Mouse (Mus musculus): ENCODE measurements at regions not wholly inside any gene's neighbourhood (a gene's known extent, or its start where the extent isn't known, plus 50 kb on each side); places are given as distances from the start of the nearest gene placed in this dataset.
"Not testable (repeated sequence)": the region's sequence is repeated elsewhere in the genome, so short reads cannot be mapped to it uniquely, and the experiment has no call there.

DNA sequence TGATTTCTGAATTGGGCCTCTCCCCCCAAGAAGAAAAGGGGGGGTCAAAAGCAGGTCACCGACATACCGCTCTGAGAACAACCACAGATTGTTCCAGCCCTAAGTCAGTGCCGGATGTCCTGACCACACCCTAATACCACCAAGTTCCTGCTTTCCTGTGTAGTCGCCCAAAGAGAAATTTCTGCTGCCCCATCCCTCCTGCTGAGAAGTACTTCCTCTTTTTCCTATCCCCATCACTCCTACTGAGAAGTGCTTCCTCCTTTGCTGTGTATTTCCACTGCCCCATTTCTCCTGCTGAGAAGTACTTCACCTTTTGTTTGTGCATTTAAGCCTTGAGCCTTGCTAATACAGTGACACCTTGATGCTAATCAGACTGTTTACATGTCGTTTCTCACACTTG, 1160.4 kb downstream of the A830018L16Rik start:
- DNase-seq, result no peak

DNA sequence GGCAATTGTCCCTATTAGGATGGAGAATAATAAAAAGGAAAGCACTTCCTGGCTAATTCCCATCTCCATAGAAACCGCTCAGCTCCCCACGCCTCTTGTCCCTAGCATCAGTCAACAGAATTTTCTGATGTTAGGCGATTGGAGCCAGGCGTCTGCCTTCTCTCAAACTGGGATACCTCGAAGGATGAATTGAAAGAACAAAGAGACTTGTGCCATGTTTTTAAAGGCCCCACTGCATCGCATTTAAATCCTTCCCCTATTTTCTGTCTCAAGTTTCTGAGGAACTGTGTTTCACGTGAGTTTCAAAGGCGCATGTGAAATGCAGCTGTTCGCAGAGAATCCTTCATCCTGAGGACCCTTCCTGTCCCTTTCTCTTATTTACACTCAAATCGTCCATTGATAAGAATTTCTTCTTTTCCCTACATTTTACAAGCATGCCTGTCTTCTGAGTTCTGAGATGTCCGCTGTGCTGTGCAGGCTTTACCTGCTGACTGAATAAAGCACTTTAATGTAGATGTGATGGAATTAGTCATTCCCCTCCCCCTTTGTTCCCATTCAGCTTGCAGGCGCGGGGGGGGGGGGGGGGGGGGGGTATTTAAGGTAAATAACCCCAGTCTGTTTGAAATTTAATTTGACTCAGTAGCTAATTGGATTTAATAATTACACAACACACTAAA, 1163.3 kb downstream of the A830018L16Rik start:
- no peak for DNase-seq

DNA sequence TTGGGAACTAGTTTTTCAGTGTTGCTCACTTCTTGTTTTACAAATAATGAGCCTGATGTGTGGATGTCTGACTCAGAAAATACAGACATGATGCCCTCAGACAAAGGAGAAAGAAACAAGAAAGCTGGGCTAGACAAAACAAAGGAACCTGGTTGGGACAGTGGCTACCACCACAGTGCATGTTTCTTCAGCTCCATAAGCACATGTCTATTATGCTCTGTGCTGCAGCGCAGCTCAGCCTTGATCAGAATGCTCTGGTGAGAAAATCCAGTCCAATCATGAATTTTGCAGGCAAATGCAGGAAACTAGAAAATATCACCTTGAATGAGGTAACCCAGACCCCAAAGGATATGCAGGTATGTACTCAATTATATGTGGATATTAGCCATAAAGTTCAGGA, 1164.1 kb downstream of the A830018L16Rik start:
- no peak for DNase-seq

DNA sequence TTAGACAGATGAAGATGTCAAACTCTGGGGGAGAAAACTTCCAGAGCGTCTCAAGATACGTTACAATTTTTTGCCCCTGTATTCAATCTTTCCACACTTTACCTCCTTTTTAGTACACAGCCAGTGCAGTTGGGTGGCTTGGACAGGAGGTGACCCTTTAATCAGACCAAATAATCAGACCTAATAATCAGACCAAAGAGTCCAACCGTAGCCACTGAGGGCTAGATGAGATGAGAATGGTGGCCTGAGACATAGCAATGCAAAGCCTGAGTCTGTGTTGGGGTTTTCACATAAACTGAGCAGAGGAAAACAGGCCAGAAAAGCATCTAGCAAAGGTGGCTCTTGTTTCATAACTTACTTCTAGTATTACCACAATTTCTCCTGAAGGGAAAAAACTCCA, 1169.1 kb downstream of the A830018L16Rik start:
- DNase-seq, result no peak

DNA sequence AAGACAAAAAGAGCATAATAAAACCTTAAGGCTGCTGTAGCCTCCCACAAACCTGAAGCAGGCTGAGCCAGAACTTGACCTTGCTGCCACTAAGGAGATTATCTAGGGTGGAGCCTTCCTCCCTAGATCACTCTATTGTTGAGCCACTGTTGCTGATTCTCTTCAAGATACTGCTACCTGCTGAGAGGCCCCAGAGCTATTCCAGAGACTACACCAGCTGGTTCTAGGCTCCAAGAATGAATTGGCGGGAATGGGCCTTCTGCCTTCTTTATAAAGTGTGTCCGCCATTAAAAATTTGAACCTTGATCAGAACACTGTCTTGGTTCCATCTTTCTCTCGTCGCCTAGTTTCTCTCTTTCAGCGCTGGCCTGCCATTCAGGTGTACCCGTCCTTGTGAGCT, 1173.1 kb downstream of the A830018L16Rik start:
- DNase-seq, result not testable (repeated sequence)

DNA sequence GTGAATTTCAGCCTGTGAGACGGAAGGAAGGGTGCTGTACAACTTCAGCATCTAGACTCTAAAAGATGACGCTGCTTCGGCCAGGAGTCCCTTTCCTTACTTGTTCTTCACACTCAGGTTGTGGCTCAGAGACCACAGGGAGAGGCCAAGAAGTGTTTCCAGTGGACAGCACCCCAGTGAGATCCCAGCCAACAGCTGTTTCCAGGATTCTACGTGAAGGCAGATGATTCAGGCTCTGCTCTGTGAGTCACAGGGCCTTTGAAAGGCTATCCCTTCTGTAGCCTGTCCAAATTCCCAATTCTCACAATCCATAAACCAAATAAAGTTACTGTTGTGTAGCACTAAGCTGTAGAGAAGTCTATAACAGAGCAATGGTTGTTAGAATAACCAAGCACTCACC, 1198.2 kb downstream of the A830018L16Rik start:
- DNase-seq, result no peak

DNA sequence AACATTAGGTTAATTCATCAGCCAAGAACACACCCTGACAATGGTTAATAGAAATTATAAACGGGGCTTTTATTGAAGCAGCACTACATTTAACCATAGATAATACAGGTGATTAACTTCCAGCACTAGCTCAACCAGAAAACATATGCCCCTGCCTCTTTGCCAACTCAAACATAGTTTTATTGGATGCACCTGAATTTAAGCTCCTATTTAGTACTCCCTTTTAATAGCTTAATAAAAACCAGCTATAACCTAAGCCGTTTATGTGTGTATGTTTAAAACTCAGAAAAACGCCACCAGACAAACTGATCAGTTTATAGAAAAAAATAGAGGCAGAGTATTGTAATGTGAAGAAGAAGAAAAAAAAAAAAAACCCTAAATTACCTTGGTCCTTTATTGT, 1201.4 kb downstream of the A830018L16Rik start:
- no peak for DNase-seq

DNA sequence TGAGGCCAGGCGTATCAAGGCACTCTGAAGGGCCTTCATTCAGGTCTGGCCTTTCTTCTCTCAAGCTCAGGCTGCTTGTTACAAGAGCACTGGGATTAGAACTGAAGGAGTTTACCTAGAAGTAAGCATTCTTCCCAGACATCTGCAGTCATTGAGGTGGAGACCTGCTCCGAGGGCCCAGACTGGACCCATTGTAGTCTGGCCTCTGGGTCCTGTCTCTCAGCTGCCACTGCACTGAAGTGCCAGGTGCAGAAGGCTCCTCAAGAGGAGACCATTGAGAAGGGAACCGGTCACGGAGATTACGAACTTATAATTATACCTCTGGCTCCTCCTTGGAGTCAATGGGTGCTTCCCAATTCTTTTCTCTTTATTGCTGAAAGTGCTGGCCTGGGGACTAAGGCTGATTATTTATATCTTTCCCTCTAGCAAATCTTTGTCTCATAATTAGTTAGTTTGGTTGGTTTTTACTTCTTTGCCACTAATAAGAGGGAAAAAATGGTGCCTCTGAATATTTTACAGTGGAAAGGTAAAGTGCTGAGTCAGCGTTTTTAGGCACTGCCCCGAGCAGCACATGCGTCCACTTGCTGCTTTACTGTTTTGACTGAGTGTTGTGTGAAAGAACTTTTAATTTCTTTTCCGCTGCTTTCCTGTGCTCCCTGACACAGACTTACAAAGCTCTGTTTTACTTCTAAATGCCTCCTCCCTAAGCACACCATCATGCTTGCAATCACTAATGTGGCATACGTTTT, 1202.0 kb downstream of the A830018L16Rik start:
- no peak for DNase-seq

DNA sequence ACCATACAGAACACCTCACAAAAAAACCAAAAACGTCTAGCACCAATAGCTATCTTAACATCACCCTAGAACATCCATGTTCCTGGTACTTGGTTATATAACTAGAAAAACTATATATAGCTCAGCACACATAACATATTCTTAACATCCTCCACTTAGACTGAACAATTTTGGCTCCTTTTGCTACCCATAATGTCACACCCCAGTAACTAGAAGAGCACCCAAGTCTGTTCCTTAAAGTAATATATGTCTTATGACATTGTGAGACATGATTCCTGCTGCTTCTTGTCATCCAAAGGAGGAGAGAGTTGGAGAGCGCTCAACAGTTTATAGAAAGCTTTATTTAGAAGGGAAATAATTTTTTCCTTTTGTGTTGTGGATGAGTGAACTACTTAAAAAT, 1206.1 kb downstream of the A830018L16Rik start:
- no peak for DNase-seq

DNA sequence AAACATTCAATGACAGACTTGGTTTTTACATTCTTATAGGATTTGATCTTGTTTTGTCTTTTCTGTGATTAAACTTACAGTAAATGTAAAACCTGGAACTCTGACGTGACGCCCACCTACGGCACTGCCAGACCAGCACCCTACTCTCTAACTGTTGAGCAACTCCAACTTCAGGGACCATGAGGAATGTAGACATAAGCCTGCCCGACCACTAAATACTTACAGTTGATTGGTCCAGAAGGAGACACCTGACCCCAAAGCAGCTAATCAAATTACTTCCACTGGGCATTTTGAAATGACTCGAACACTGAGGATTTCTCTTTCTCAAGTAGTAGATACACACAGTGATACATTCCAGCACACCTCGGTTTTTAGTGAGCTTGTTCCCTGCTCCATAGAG, 1206.9 kb downstream of the A830018L16Rik start:
- no peak for DNase-seq

DNA sequence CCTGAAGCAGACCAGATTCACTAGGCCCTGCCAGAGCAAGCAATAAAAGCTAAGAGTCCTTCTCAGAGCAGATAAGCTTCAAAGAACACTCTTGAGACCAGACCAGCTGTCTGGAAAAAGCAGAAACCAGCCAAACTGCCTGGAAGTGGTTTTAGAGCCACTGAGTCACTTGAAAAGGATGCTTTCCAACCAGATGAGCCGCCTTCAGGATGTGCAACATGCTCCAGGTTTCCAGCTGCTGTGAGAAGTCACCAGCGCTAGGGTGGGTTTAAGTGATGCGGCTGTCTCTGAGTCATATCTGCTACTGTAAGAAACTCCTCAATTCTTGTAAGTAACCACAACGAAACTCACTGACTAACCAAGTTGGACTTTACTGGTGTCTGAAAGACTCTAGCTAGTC, 1209.3 kb downstream of the A830018L16Rik start:
- DNase-seq, result no peak

DNA sequence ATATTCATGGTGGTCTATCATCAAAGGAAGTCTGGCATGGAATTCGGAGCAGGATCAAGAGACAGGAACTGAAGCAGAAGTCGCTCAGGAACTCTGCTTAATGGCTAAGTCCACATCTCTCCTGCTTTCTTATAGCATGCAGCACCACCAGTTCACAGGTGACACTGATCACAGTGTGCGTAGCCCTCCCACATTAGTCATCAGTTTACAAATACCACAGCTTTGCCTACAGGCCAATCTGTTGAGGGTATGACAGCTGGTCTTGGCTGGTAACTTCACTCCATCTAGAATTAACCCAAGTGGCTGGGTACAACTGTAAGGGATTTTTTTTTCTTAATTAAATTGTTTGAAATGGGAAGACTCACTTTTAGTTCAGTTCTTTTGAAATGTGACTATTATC, 1219.1 kb downstream of the A830018L16Rik start:
- DNase-seq, result no peak

DNA sequence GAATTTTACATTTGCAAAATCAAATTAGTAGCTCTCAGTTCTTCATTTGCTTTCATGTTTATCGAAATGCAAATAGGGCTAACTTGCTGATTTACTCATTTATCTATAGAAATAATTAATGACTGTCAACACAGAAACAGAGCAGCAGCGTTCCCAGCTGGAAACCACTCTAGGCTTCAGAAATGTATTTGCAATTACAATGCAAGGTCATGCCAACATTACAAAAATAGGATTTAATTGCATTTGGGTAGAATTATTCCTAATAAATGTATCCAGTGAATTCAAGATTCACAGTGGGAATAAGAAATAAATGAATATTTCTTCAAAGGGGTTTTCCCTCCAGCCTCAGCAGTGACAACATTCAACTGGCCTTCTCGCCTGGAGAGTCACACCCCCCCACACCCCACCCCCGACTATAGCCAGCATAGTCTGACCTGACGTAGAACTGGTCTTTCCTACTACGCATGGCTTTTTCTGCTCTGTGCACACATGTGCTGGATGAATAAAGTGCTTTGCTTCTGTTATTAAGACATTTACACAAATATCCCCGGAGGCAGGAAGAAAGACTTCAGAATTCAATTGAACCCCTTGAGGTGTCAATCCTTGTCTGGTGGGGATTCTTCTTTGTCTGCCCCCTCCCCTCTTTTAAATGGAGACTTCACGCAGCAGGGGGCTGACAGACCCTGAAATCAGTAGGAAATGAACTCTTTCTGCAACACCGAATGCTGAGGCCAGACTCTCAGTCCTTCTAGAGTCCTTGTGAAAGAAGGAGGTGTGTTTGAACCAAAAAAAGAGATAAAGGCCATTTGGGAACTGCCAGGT, 1222.6 kb downstream of the A830018L16Rik start:
- no peak for DNase-seq

DNA sequence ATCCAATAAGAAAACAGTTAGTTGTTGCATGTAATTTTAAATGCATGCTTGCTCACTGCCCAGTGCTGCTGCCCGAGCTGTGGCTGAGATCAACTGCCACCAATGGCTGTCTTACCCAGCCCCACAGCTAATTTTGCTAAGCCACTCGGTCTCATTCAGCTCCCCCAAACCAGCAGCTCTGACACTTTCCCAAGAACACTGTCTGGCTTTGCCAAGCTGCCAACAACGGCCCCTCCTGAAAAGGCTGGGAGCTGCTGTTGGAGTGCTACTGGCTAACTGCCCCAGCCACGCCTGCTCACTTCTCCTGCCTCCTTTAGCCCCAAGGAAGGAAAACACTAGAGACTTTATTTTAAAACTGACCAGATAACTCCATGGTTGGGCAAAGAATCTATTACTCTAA, 1227.1 kb downstream of the A830018L16Rik start:
- DNase-seq, result peak in 1 of 2 experiments; percentile 3
